Mouse (Mus musculus): ENCODE results near the gene Cpn2.

DNA sequence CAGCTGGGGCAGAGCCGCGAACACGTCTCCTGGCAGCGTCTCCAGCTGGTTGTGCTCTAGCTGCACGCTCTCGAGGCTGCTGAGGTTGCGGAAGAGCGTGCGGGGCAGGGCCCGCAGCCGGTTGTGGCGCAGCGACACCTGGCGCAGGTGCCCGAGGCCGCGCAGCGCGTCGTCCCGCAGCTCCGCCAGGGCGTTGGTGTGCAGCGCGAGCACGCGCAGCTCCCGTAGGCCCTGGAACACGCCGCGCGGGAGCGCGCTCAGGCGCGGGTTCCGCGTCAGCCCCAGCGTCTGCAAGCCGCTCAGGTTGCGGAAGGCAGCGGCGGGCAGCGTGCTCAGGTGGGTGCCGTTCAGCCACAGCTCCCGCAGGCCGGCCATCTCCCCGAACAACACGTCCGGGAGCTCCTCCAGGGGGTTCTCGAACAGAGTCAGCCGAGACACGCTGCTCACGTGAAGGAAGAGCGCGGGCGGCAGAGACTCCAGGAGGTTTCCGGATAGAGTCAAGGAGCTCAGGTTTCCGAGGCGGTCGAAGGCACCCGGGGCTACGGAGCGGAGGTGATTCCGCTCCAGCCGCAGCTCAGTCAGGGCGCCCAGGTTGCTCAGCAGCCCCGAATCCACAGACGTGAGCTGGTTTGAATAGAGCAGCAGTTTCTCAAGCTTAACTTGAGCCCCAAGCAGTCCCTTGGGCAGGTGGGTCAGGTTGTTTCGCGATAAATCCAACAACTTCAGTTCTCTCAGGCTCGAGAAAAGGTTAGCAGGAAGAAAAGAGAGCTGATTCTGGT is 41.5 kb upstream of the Cpn2 start:
- TF ChIP-seq CTCF (IDR thresholded peaks at IDR 0.05; ENCODE audit: low read depth, low read length) (no peak), TAL1 (conservative IDR thresholded peaks at IDR 0.05; ENCODE audit: low read depth, low read length) (no peak), POLR2AphosphoS5 (IDR thresholded peaks at IDR 0.05; ENCODE audit: insufficient replicate concordance, low read depth, low read length) (no peak)
